Mouse (Mus musculus): ENCODE measurements around the gene Stkld1. TPM values are rescaled to one million over a fixed set of nuclear protein-coding genes. Genes with fewer than 3 reads are reported as not detected.

The Stkld1 gene
- total and polyA plus RNA-seq, 3 experiments = 0.02 TPM; not detected in 2

DNA sequence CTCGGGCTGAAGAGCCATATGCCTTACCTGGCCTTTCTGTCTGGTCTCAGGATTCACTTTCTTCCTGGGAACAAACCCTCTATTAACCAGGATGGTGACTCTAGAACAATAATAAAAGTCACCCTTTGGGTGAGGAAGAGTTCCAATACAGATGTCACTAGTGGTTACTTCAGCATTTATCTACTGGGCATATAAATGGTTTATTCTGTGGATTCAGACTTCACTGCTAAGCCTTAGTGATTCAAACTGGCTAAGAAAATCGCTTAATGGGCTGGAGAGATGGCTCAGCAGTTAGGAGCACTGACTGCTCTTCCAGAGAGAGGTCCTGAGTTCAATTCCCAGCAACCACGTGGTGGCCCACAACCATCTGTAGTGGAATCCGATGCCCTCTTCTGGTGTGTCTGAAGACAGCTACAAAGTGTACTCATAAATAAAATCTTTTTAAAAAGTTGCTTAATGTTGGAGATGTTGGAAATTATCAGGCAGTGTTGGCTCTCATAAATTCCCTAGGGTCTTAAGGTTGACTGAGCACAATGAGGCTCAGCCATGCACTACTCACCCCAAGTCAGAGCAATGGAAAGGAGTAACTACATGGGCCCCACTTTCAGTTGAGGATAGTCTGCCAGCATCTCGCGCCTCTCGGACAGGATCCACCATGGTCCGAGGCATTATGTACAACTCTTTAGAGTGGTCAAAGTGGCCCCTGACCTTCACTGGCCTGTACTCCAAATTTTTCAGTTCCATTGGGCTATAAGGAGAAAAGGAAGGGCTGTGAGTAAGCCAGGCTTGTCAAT lies 19.5 kb upstream of the Stkld1 start:
- ATAC-seq (ENCODE audit: extremely low read depth, insufficient number of reproducible peaks, low FRiP score, poor library complexity, severe bottlenecking) = no peak
- H3K36me3 ChIP-seq (replicated peaks) = peaks cover 73% of the 10 kb centered on the region
- peaks cover 75% of the 10 kb centered on the region for H3K4me1 ChIP-seq (ENCODE audit: insufficient read depth, low read depth, low read length)
- H3K4me3 ChIP-seq (ENCODE audit: low read depth, low read length) = peak overlapping the region; percentile 99; the same call in 1 of the 2 replicates
- TF ChIP-seq GATA2 (IDR thresholded peaks at IDR 0.05; ENCODE audit: borderline replicate concordance, low read depth, low read length) (no peak), CTCF (IDR thresholded peaks at IDR 0.05; ENCODE audit: low read depth, low read length) (no peak), TAL1 (conservative IDR thresholded peaks at IDR 0.05; ENCODE audit: low read depth, low read length) (no peak), POLR2AphosphoS5 (IDR thresholded peaks at IDR 0.05; ENCODE audit: insufficient replicate concordance, low read depth, low read length) (peak; percentile 70; the same call in 1 of the 2 replicates), GATA1 (IDR thresholded peaks at IDR 0.05; ENCODE audit: borderline replicate concordance, low read length) (no peak)
- DNase-seq (ENCODE audit: low spot score) = no peak
- no peaks in the 10 kb centered on the region for H3K9me3 ChIP-seq (replicated peaks)
- H3K27me3 ChIP-seq (ENCODE audit: insufficient read depth, low read length) = no peaks in the 10 kb centered on the region

DNA sequence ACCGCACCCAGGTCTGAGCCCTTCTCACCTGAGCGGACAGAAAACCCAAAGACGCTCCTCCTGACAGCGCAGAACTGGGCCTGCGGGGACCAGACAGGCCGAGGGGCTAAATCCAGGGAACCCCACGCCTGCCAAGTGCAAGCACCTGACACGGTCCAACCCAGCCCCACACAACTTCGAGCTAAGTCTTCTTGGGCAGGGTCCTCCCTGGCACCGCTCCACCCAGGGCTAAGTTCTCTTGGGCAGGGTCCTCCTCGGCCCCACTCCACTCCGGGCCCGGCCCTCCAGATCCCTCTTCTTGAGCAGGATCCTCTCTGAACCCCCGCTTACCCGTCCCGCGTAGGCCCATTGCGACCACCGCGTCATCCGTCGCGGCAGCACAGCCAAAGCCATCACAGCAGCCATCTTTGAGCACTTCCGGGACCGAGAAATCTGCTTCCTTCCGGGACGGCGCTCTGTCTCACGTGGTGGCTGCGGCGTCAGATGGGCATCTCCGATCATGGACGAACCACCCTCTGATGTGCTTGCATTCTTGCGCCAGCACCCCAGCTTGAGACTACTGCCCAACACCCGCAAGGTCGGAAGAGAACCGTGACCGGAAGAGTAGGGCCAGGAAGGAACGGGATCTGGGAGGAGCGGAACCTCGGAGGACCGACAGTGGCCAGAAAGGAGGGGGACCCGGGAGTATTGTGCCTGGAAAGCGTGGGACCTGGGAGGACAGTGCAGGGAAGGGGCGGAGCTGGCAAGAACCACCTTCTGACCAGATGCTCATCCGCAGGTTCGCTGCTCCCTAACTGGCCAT lies 17.7 kb upstream of the Stkld1 start, which contains the start of the genes Surf2 and Surf1:
TSS of gene Surf2 (plus strand) at position 441 of the 802 bp plus-strand sequence.
TSS of gene Surf1 (minus strand) at position 604 of the 802 bp plus-strand sequence.
- H3K36me3 ChIP-seq (replicated peaks) = peaks cover 87% of the 10 kb centered on the region
- peak; percentile 73 for ATAC-seq (ENCODE audit: extremely low read depth, insufficient number of reproducible peaks, low FRiP score, poor library complexity, severe bottlenecking)
- no peaks in the 10 kb centered on the region for H3K27me3 ChIP-seq (ENCODE audit: insufficient read depth, low read length)
- no peaks in the 10 kb centered on the region for H3K9me3 ChIP-seq (replicated peaks)
- peaks cover 82% of the 10 kb centered on the region for H3K4me1 ChIP-seq (ENCODE audit: insufficient read depth, low read depth, low read length)
- DNase-seq (ENCODE audit: low spot score) = peak; percentile 81
- TF ChIP-seq GATA1 (IDR thresholded peaks at IDR 0.05; ENCODE audit: borderline replicate concordance, low read length) (no peak), POLR2AphosphoS5 (IDR thresholded peaks at IDR 0.05; ENCODE audit: insufficient replicate concordance, low read depth, low read length) (0 out of 2 replicates have a peak, but pooled peaks have one; percentile 22)
- peak within 1 kb of the TSS; percentile 86 for H3K4me3 ChIP-seq (ENCODE audit: low read depth, low read length)

GRCm38 (mm10) chr2:26916738-26917137 lies 17.1 kb upstream of the Stkld1 start:
- no peaks in the 10 kb centered on the region for H3K27me3 ChIP-seq (ENCODE audit: insufficient read depth, low read length)
- H3K4me1 ChIP-seq (ENCODE audit: insufficient read depth, low read depth, low read length) = peaks cover 85% of the 10 kb centered on the region
- no peak for DNase-seq (ENCODE audit: low spot score)
- ATAC-seq (ENCODE audit: extremely low read depth, insufficient number of reproducible peaks, low FRiP score, poor library complexity, severe bottlenecking) = no peak
- H3K36me3 ChIP-seq (replicated peaks) = peaks cover 87% of the 10 kb centered on the region
- TF ChIP-seq POLR2AphosphoS5 (IDR thresholded peaks at IDR 0.05; ENCODE audit: insufficient replicate concordance, low read depth, low read length) = no peak
- TF ChIP-seq TAL1 (conservative IDR thresholded peaks at IDR 0.05; ENCODE audit: low read depth, low read length) = no peak
- TF ChIP-seq GATA1 (IDR thresholded peaks at IDR 0.05; ENCODE audit: borderline replicate concordance, low read length) = no peak
- peak overlapping the region; percentile 86 for H3K4me3 ChIP-seq (ENCODE audit: low read depth, low read length)
- no peaks in the 10 kb centered on the region for H3K9me3 ChIP-seq (replicated peaks)

DNA sequence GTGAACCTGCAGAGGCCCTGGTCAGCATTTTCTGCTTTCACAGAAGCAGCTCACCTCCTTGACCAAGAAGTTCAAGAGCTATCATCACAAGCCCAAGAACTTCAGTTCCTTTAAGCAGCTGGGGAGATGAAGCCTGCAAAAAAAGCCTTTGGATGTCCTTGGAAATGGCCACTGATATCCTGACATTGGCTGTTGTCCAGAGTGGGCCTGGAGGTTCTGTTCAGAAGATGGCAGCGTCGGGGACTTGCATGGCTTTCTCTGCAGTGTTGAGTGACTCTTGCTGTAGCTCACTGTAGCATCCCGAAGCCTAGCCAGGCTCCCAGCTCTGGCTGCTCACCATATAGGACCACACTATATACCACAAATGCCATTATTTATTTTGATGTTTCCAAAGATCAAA lies 14.2 kb upstream of the Stkld1 start:
- no peaks in the 10 kb centered on the region for H3K27me3 ChIP-seq (ENCODE audit: insufficient read depth, low read length)
- peaks cover 63% of the 10 kb centered on the region for H3K4me1 ChIP-seq (ENCODE audit: insufficient read depth, low read depth, low read length)
- H3K9me3 ChIP-seq (replicated peaks) = no peaks in the 10 kb centered on the region
- H3K4me3 ChIP-seq (ENCODE audit: low read depth, low read length) = no peak overlapping the region
- no peak for TF ChIP-seq GATA2 (IDR thresholded peaks at IDR 0.05; ENCODE audit: borderline replicate concordance, low read depth, low read length)
- no peak for TF ChIP-seq CTCF (IDR thresholded peaks at IDR 0.05; ENCODE audit: low read depth, low read length)
- no peak for TF ChIP-seq TAL1 (conservative IDR thresholded peaks at IDR 0.05; ENCODE audit: low read depth, low read length)
- TF ChIP-seq GATA1 (IDR thresholded peaks at IDR 0.05; ENCODE audit: borderline replicate concordance, low read length) = no peak
- no peak for TF ChIP-seq POLR2AphosphoS5 (IDR thresholded peaks at IDR 0.05; ENCODE audit: insufficient replicate concordance, low read depth, low read length)
- DNase-seq (ENCODE audit: low spot score) (no peak), ATAC-seq (ENCODE audit: extremely low read depth, insufficient number of reproducible peaks, low FRiP score, poor library complexity, severe bottlenecking) (no peak)
- peaks cover 88% of the 10 kb centered on the region for H3K36me3 ChIP-seq (replicated peaks)

GRCm38 (mm10) chr2:26920190-26920855 lies 13.5 kb upstream of the Stkld1 start:
- H3K9me3 ChIP-seq (replicated peaks) = no peaks in the 10 kb centered on the region
- ATAC-seq (ENCODE audit: extremely low read depth, insufficient number of reproducible peaks, low FRiP score, poor library complexity, severe bottlenecking) = no peak
- TF ChIP-seq GATA1 (IDR thresholded peaks at IDR 0.05; ENCODE audit: borderline replicate concordance, low read length) (no peak), GATA2 (IDR thresholded peaks at IDR 0.05; ENCODE audit: borderline replicate concordance, low read depth, low read length) (no peak), POLR2AphosphoS5 (IDR thresholded peaks at IDR 0.05; ENCODE audit: insufficient replicate concordance, low read depth, low read length) (no peak), CTCF (IDR thresholded peaks at IDR 0.05; ENCODE audit: low read depth, low read length) (no peak), TAL1 (conservative IDR thresholded peaks at IDR 0.05; ENCODE audit: low read depth, low read length) (no peak)
- peak overlapping the region; percentile 28 for H3K4me3 ChIP-seq (ENCODE audit: low read depth, low read length)
- DNase-seq (ENCODE audit: low spot score) = no peak
- H3K4me1 ChIP-seq (ENCODE audit: insufficient read depth, low read depth, low read length) = peaks cover 59% of the 10 kb centered on the region
- peaks cover 89% of the 10 kb centered on the region for H3K36me3 ChIP-seq (replicated peaks)
- no peaks in the 10 kb centered on the region for H3K27me3 ChIP-seq (ENCODE audit: insufficient read depth, low read length)

DNA sequence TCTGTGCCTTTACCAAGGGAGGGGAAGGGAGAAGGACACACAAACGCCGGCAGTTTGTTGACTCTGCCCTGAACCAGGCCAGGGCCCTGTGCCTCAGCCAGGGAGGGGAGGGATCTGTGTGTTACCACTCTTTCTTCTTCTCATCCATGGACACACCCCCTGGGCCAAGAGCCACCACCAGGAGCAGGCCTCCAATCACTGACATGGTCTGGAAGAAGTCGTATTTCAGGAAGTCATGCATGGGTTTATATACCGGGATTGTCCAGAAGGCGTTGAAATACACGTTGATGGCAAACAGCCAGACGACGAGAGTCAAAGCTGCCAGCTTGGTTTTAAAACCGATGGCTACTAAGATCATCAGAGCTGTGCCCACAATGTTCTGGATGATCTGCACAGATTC lies 12.1 kb upstream of the Stkld1 start:
- Histone ChIP-seq H3K4me3 (ENCODE audit: low read depth, low read length) (no peak overlapping the region), H3K9me3 (replicated peaks) (no peaks in the 10 kb centered on the region), H3K27me3 (ENCODE audit: insufficient read depth, low read length) (no peaks in the 10 kb centered on the region), H3K4me1 (ENCODE audit: insufficient read depth, low read depth, low read length) (peaks cover 44% of the 10 kb centered on the region), H3K36me3 (replicated peaks) (peaks cover 100% of the 10 kb centered on the region)
- ATAC-seq (ENCODE audit: extremely low read depth, insufficient number of reproducible peaks, low FRiP score, poor library complexity, severe bottlenecking) (no peak), DNase-seq (ENCODE audit: low spot score) (no peak)
- no peak for TF ChIP-seq GATA1 (IDR thresholded peaks at IDR 0.05; ENCODE audit: borderline replicate concordance, low read length)
- no peak for TF ChIP-seq TAL1 (conservative IDR thresholded peaks at IDR 0.05; ENCODE audit: low read depth, low read length)
- TF ChIP-seq CTCF (IDR thresholded peaks at IDR 0.05; ENCODE audit: low read depth, low read length) = no peak
- TF ChIP-seq POLR2AphosphoS5 (IDR thresholded peaks at IDR 0.05; ENCODE audit: insufficient replicate concordance, low read depth, low read length) = no peak
- TF ChIP-seq GATA2 (IDR thresholded peaks at IDR 0.05; ENCODE audit: borderline replicate concordance, low read depth, low read length) = no peak

Measured in G1E (cell line).